Mouse (Mus musculus) CH12.LX (cell line): Measurements from ENCODE around the gene Scn3b. TPM values are rescaled to one million over a fixed set of nuclear protein-coding genes. Genes with fewer than 3 reads are reported as not detected.

ENCODE experiments used
- DNase-seq: peaks from one replicate; pipeline ENCODE4 v3.0.0-alpha.2; 2013; ENCODE audit errors: extremely low read depth
- H3K27ac ChIP-seq: 2 replicates; pipeline ENCODE4 v1.5.1; 2012; ENCODE audit warnings: low read depth, mild to moderate bottlenecking, control low read depth, moderate library complexity; ENCODE audit not compliant: insufficient read depth
- H3K27me3 ChIP-seq: replicated peaks from 2 replicates; pipeline ENCODE3; 2012; ENCODE audit warnings: inconsistent platforms
- H3K36me3 ChIP-seq, 2 experiments: replicated peaks in 1 of 2; 2 replicates each; pipeline versions ENCODE3 to v1.6.1; 2012; ENCODE audit warnings: inconsistent platforms in 1 of 2, low read length in 1 of 2, mild to moderate bottlenecking in 1 of 2, mixed read lengths in 1 of 2, moderate library complexity in 1 of 2; ENCODE audit not compliant: control insufficient read depth in 1 of 2, insufficient read depth in 1 of 2
- H3K4me1 ChIP-seq, 2 experiments: 2 replicates each; pipeline ENCODE4 v1.6.1; 2012; ENCODE audit warnings: inconsistent platforms in 1 of 2, moderate library complexity in 1 of 2; ENCODE audit not compliant: insufficient read depth in 2 of 2, control insufficient read depth in 1 of 2
- H3K4me2 ChIP-seq: 2 replicates; pipeline ENCODE4 v1.6.1; 2012; ENCODE audit warnings: low read depth, mild to moderate bottlenecking, control low read depth; ENCODE audit not compliant: poor library complexity, insufficient read depth, severe bottlenecking
- H3K4me3 ChIP-seq, 3 experiments: fragments of 150-350 bp in 1 of 3; sonication (generic) in 1 of 3; replicated peaks in 1 of 3; 2 replicates each; pipeline versions ENCODE3 to v1.5.1; 2011 to 2012; ENCODE audit warnings: low read depth in 2 of 3, low read length in 2 of 3, mild to moderate bottlenecking in 2 of 3, moderate library complexity in 2 of 3, control low read depth in 1 of 3, improper control_type of control experiment in 1 of 3, inconsistent platforms in 1 of 3, mixed read lengths in 1 of 3; ENCODE audit not compliant: poor library complexity in 1 of 3
- H3K79me2 ChIP-seq: replicated peaks from 2 replicates; pipeline ENCODE4 v1.6.1; 2012; ENCODE audit warnings: mild to moderate bottlenecking, moderate library complexity; ENCODE audit not compliant: control insufficient read depth, poor library complexity, insufficient read depth, severe bottlenecking; ENCODE audit errors: extremely low read depth
- H3K9ac ChIP-seq: 2 replicates; pipeline ENCODE4 v1.6.1; 2012; ENCODE audit warnings: low read depth, mild to moderate bottlenecking, control low read depth, moderate library complexity; ENCODE audit not compliant: insufficient read depth
- H3K9me3 ChIP-seq: replicated peaks from 2 replicates; pipeline ENCODE3; 2012; ENCODE audit warnings: low read length, inconsistent platforms, mixed read lengths
- BHLHE40 ChIP-seq: IDR thresholded peaks from 2 replicates; pipeline ENCODE4 v1.6.1; 2011; ENCODE audit warnings: mild to moderate bottlenecking, low read depth, low read length, improper control_type of control experiment
- EP300 ChIP-seq: IDR thresholded peaks from 2 replicates; pipeline ENCODE4 v1.6.1; 2011; ENCODE audit warnings: low read length, improper control_type of control experiment
- JUN ChIP-seq: IDR thresholded peaks from 2 replicates; pipeline ENCODE4 v1.6.1; 2011; ENCODE audit warnings: low read depth, mild to moderate bottlenecking, low read length, improper control_type of control experiment, moderate library complexity; ENCODE audit not compliant: insufficient read depth
- KAT2A ChIP-seq: IDR thresholded peaks from 2 replicates; pipeline ENCODE4 v1.6.1; 2012; ENCODE audit warnings: low read length, improper control_type of control experiment, inconsistent platforms; ENCODE audit not compliant: insufficient replicate concordance
- MAX ChIP-seq: IDR thresholded peaks from 2 replicates; pipeline ENCODE4 v1.6.1; 2011; ENCODE audit warnings: low read length, improper control_type of control experiment
- MAZ ChIP-seq: IDR thresholded peaks from 2 replicates; pipeline ENCODE4 v1.6.1; 2012; ENCODE audit warnings: low read depth, mild to moderate bottlenecking, inconsistent platforms, low read length, improper control_type of control experiment, moderate library complexity
- MEF2A ChIP-seq: IDR thresholded peaks from 2 replicates; pipeline ENCODE4 v1.6.1; 2014; ENCODE audit warnings: low read depth, mild to moderate bottlenecking, inconsistent platforms, low read length, improper control_type of control experiment, borderline replicate concordance
- PAX5 ChIP-seq: IDR thresholded peaks from 2 replicates; pipeline ENCODE4 v1.6.1; 2012; ENCODE audit warnings: low read length, inconsistent platforms, mixed read lengths
- POLR2A ChIP-seq: IDR thresholded peaks from 2 replicates; pipeline ENCODE4 v1.6.1; 2011; ENCODE audit warnings: low read depth, mild to moderate bottlenecking, improper control_type of control experiment, low read length
- POLR2AphosphoS2 ChIP-seq: IDR thresholded peaks from 2 replicates; pipeline ENCODE4 v1.6.1; 2011; ENCODE audit warnings: low read depth, low read length, improper control_type of control experiment
- RAD21 ChIP-seq: IDR thresholded peaks from 2 replicates; pipeline ENCODE4 v1.6.1; 2011; ENCODE audit warnings: low read depth, mild to moderate bottlenecking, low read length, improper control_type of control experiment, moderate library complexity
- RCOR1 ChIP-seq: conservative IDR thresholded peaks from 2 replicates; pipeline ENCODE4 v1.6.1; 2012; ENCODE audit warnings: low read depth, mild to moderate bottlenecking, inconsistent platforms, low read length, improper control_type of control experiment
- SMC3 ChIP-seq: IDR thresholded peaks from 2 replicates; pipeline ENCODE4 v1.6.1; 2011; ENCODE audit warnings: low read depth, low read length, improper control_type of control experiment
- UBTF ChIP-seq: IDR thresholded peaks from 2 replicates; pipeline ENCODE4 v1.6.1; 2012; ENCODE audit warnings: low read depth, mild to moderate bottlenecking, inconsistent platforms, low read length, improper control_type of control experiment, moderate library complexity
- ZC3H11A ChIP-seq: IDR thresholded peaks from 2 replicates; pipeline ENCODE4 v1.6.1; 2012; ENCODE audit warnings: low read depth, mild to moderate bottlenecking, inconsistent platforms, low read length, improper control_type of control experiment
- ZNF384 ChIP-seq: IDR thresholded peaks from 2 replicates; pipeline ENCODE4 v1.6.1; 2012; ENCODE audit warnings: low read depth, low read length, improper control_type of control experiment, inconsistent platforms
- dilution Hi-C: fragments of 300-500 bp; cut with MboI; formaldehyde crosslinking; loops from 2 replicates; pipeline ENCODE4 v1.14.3; 2020; ENCODE audit warnings: low sequenced_read_pairs; ENCODE audit not compliant: extremely low pct_unique_long_range_greater_than_20kb, extremely low pct_ligation_motif_present
- in situ Hi-C: fragments of 300-500 bp; cut with MboI; formaldehyde crosslinking; loops from 3 replicates; pipeline ENCODE4 v1.14.3; 2019; ENCODE audit warnings: low sequenced_read_pairs, low pct_ligation_motif_present, low pct_unique_long_range_greater_than_20kb, mixed read lengths
- polyA plus RNA-seq: library from polyadenylated mRNA; unstranded; fragments of >175 nt; gene quantifications from 2 replicates; pipeline ENCODE4 v1.2.1, GENCODE M21; 2012; ENCODE audit warnings: low read depth; ENCODE audit not compliant: insufficient read length
- total RNA-seq, 2 experiments: library from RNA; depleted of rRNA; stranded (reverse); fragments of 300-350 nt in 1 of 2; fragments of >200 nt in 1 of 2; gene quantifications; 2 replicates each; pipeline ENCODE4 v1.2.3; 2012 to 2014

Scn3b gene
- total and polyA plus RNA-seq, 3 experiments, result 0.08 to 0.34 TPM; not detected in 1

GRCm38 (mm10) chr9:40269880-40270279 lies 863 bp downstream of the Scn3b start:
- H3K36me3 ChIP-seq, result no peaks in the 10 kb centered on the region
- no peaks in the 10 kb centered on the region for H3K79me2 ChIP-seq
- H3K4me3 ChIP-seq, result no peak overlapping the region
- TF ChIP-seq BHLHE40 (no peak), MEF2A (no peak), UBTF (no peak), POLR2A (no peak), MAZ (no peak)
- H3K9me3 ChIP-seq, result no peaks in the 10 kb centered on the region
- in situ Hi-C loops, result no loop called here
- H3K27me3 ChIP-seq, result no peaks in the 10 kb centered on the region
- H3K4me1 ChIP-seq, result peaks cover 5% of the 10 kb centered on the region in 2 experiments; a peak in 1 of 4 replicates
- no peak overlapping the region for H3K9ac ChIP-seq
- no peak for DNase-seq
- 0 out of 2 replicates have a peak overlapping the region, but pooled peaks have one; percentile 87 for H3K4me2 ChIP-seq
- H3K27ac ChIP-seq, result no peak overlapping the region
- dilution Hi-C loops, result no loop called here

GRCm38 (mm10) chr9:40271075-40271474 lies 2.1 kb downstream of the Scn3b start:
- Histone ChIP-seq H3K9me3 (no peaks in the 10 kb centered on the region), H3K4me2 (no peak overlapping the region; the same call in 1 of the 2 replicates), H3K36me3 (no peaks in the 10 kb centered on the region), H3K27ac (no peak overlapping the region), H3K79me2 (no peaks in the 10 kb centered on the region), H3K4me1 (peaks cover 5% of the 10 kb centered on the region in 2 experiments; a peak in 1 of 4 replicates), H3K4me3 (no peak overlapping the region), H3K27me3 (no peaks in the 10 kb centered on the region), H3K9ac (no peak overlapping the region)
- in situ Hi-C loops, result no loop called here
- no peak for TF ChIP-seq SMC3
- no peak for TF ChIP-seq POLR2AphosphoS2
- TF ChIP-seq RAD21, result no peak
- no peak for TF ChIP-seq MAX
- no peak for TF ChIP-seq PAX5
- no peak for TF ChIP-seq MAZ
- TF ChIP-seq ZC3H11A, result no peak
- no peak for TF ChIP-seq JUN
- no peak for TF ChIP-seq ZNF384
- no peak for TF ChIP-seq RCOR1
- no peak for TF ChIP-seq KAT2A
- no peak for TF ChIP-seq EP300
- dilution Hi-C loops, result no loop called here
- DNase-seq, result no peak
